Mouse (Mus musculus) cerebellum, adult 2 months (tissue): ENCODE results near the gene Rbms2.
A peak's percentile ranks its signal among the peaks of the same experiment; 100 is the strongest.

ENCODE experiments used
- CTCF ChIP-seq: fragments of 200-500 bp; IDR thresholded peaks from 2 replicates; pipeline ENCODE4 v1.5.1; 2011; ENCODE audit warnings: low read depth, mild to moderate bottlenecking, control low read depth, low read length, moderate library complexity, borderline replicate concordance; ENCODE audit not compliant: insufficient read depth
- POLR2A ChIP-seq: fragments of 200-500 bp; IDR thresholded peaks from 2 replicates; pipeline ENCODE4 v1.6.1; 2011; ENCODE audit warnings: low read length, control low read depth, borderline replicate concordance; ENCODE audit not compliant: insufficient read depth

DNA sequence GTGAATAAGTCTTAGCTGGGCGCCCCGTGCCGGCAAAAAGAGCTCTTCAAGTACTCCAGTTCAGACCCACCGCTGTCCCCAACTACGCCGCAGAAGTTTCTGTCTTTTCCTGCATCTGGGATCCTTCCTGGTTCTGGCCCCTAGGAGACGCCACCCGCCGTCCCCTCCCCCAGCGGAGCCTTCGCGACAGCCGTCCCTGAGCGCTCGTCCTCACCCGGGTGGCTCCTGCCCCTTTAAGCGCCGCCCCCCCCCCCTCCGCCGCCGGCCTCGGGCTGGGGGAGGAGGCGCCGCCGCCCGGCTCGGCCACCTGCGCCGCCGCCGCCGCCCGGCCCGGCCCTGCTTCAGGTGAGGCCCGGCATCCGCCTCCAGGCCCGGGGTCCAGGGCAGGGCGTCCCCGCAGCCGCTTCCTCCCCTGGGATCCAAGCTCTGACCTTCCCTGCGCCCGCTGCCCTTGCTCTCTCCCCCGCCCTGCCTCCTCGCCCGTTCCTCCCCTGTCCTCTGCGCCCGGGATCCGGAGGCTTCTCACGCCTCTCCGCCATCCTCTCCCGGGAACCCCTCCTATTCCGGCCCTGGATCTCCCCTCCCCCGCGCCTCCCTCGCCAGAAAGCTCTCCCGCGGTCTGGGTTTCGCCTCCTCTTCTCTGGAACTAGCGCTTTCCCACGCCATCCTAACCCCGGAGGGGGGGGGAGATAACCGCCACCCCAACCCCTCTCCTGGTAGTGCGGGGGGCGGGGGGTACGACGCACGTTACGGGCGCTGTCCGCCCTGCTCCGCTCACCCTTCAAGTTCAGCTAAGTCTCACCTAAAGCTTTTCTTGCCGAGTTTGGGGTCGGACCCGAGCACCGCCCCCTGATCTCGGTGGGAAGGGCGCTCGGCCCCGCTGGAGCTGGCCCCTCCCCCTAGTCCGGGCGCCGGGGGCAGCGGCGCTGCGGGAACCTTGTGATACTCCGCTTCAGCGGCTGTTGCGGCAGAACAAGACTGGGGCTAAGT, 87.3 kb downstream of the Rbms2 start:
- TF ChIP-seq CTCF (peak; percentile 27; the same call in 1 of the 2 replicates), POLR2A (0 out of 2 replicates have a peak, but pooled peaks have one; percentile 22)
